Mouse (Mus musculus) stomach, postnatal 0 days (tissue): ENCODE measurements around the gene Igsf9b.

Source experiments
- CTCF ChIP-seq: IDR thresholded peaks from 2 replicates; pipeline ENCODE4 v1.5.1; 2016; ENCODE audit warnings: antibody characterized with exemption, low read depth, mild to moderate bottlenecking, moderate library complexity
- EP300 ChIP-seq: optimal IDR thresholded peaks from 2 replicates; pipeline ENCODE3; 2016; ENCODE audit warnings: antibody characterized with exemption

DNA sequence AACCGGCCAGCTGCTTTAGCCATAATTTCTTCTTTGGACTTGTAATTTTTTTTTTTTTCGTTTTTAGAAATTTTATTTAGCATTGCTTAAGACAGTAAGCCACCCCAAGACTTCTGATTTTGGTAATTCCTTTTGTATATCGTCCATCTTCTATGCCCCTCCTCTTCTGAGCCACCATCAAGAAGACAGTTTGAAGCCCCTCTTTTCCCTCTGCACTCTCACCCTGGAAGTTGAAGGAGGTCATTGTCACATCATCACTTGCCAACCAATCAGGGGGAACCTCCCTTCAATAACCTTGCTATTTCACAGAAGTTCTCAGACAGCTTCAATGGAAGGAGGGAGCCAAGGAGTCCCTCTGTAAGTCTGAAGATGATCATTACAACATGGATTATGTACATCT, 97.5 kb downstream of the Igsf9b start, which contains the start of gene Spata19:
- no peak for TF ChIP-seq CTCF
- no peak for TF ChIP-seq EP300
